27 mouse cellular contexts compared by ENCODE assay signal in the genomic region with DNA sequence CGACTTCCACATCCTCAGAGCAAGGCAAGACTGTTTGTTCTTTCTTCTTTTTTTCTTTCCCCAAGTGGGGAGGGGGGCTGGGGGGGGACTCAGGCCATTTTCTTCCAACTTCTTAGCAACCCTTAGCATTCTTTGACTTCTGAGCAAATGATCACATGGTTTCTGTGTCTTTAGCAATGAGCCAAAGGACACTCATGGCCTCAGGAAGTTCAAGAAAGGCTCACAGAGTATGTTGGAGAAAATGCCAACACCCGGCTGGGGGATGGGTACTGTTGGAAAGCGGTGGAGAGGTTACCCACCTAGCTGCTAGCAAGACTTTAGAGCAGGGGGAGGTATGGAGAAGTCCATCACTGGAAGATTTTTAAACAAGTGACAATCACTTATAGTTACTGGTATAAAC. TPM values are rescaled to one million over a fixed set of nuclear protein-coding genes. Genes with fewer than 3 reads are reported as not detected.
DNase-seq lines count a peak whose midpoint lies in the region; ATAC-seq and TF ChIP-seq lines count a peak whose summit lies in the region.
"Had no signal": no experiment of that assay in that cellular context is flagged by ENCODE, and none has a peak within 500 bp of the region (broad histone marks: within the 10 kb centered on the region; RNA-seq: fewer than 3 reads in every experiment).

No protein-coding gene starts in this region.

- no peak for TF ChIP-seq CTCF in lung, adult 2 months (IDR thresholded peaks at IDR 0.05; ENCODE audit: insufficient read depth, low read length)
- TF ChIP-seq CTCF in lung, postnatal 0 days (IDR thresholded peaks at IDR 0.05) = no peak

- 45% methylated on average over 3 of the region's 3 CpGs for WGBS in lung, adult 2 months
- WGBS in lung, postnatal 0 days = 28% methylated on average over 3 of the region's 3 CpGs

- no peaks in the 10 kb centered on the region for H3K36me3 ChIP-seq in lung, postnatal 0 days (ENCODE audit: insufficient read depth, low read length)
- H3K36me3 ChIP-seq: embryonic facial prominence, embryonic 12.5 days; embryonic facial prominence, embryonic 15.5 days; forebrain, embryonic 12.5 days; G1E; heart, embryonic 12.5 days; heart, embryonic 15.5 days; hindbrain, embryonic 13.5 days had no signal

- peak; percentile 29 to 47 for DNase-seq in lung, adult 18-20 months
- no peak for DNase-seq in lung, adult 2 months
- DNase-seq in lung, postnatal 0 days (ENCODE audit: low spot score) = peak; percentile 81
- peak; percentile 34 for DNase-seq in lung, postnatal 25 days (ENCODE audit: low spot score)
- no peak for DNase-seq in gastrocnemius, adult 8-10 months (ENCODE audit: low spot score in 2 of 2)
- no peak for DNase-seq in heart, postnatal 25 days (ENCODE audit: low spot score)
- no peak for DNase-seq in heart, postnatal 36 days
- DNase-seq: adrenal gland, postnatal 14 days; B cell, adult 2 months; cerebellum, adult 11 months; cerebellum, adult 2 months; cerebellum, adult 9-11 months; cerebellum, postnatal 25 days; gastrocnemius, postnatal 14 days; heart, adult 18-20 months; heart, postnatal 10 days had no signal

- no peaks in the 10 kb centered on the region for H3K9me3 ChIP-seq in lung, postnatal 0 days (ENCODE audit: low read length)
- H3K9me3 ChIP-seq: embryonic facial prominence, embryonic 12.5 days; embryonic facial prominence, embryonic 15.5 days; forebrain, embryonic 12.5 days; G1E; heart, embryonic 12.5 days; heart, embryonic 15.5 days; hindbrain, embryonic 13.5 days had no signal

- H3K9ac ChIP-seq in lung, postnatal 0 days (replicated peaks; ENCODE audit: low read depth) = no peak overlapping the region
- H3K9ac ChIP-seq: embryonic facial prominence, embryonic 12.5 days; embryonic facial prominence, embryonic 15.5 days; forebrain, embryonic 12.5 days; heart, embryonic 12.5 days; heart, embryonic 15.5 days; hindbrain, embryonic 13.5 days had no signal

- intact Hi-C loops in heart, postnatal 25 days (cut with DNase I) = no loop called here
- intact Hi-C loops in heart, postnatal 36 days (cut with DNase I) = no loop called here

- no peak for TF ChIP-seq EP300 in lung, postnatal 0 days (IDR thresholded peaks at IDR 0.05)

- no peak overlapping the region for H3K4me2 ChIP-seq in lung, postnatal 0 days (replicated peaks; ENCODE audit: low read depth, low read length)
- H3K4me2 ChIP-seq: embryonic facial prominence, embryonic 12.5 days; embryonic facial prominence, embryonic 15.5 days; forebrain, embryonic 12.5 days; heart, embryonic 12.5 days; heart, embryonic 15.5 days; hindbrain, embryonic 13.5 days had no signal

- no peak overlapping the region for H3K4me3 ChIP-seq in lung, adult 2 months (replicated peaks; ENCODE audit: extremely low read depth, low read depth, low read length)
- H3K4me3 ChIP-seq in lung, postnatal 0 days (ENCODE audit: low read depth, low read length) = no peak overlapping the region
- H3K4me3 ChIP-seq: embryonic facial prominence, embryonic 12.5 days; embryonic facial prominence, embryonic 15.5 days; forebrain, embryonic 12.5 days; heart, embryonic 12.5 days; heart, embryonic 15.5 days; hindbrain, embryonic 13.5 days had no signal

- peak; percentile 71 for ATAC-seq in lung, postnatal 0 days
- ATAC-seq: Patski had no signal

- no peak overlapping the region; the same call in 1 of the 2 replicates for H3K27ac ChIP-seq in lung, postnatal 0 days (ENCODE audit: low read length)
- H3K27ac ChIP-seq: embryonic facial prominence, embryonic 12.5 days; embryonic facial prominence, embryonic 15.5 days; forebrain, embryonic 12.5 days; heart, embryonic 15.5 days had no signal

- no peak for TF ChIP-seq POLR2A in lung, adult 2 months (IDR thresholded peaks at IDR 0.05; ENCODE audit: borderline replicate concordance, extremely low read depth, low read depth, low read length)

- H3K27me3 ChIP-seq in lung, postnatal 0 days (replicated peaks; ENCODE audit: insufficient read depth, low read length) = no peaks in the 10 kb centered on the region
- H3K27me3 ChIP-seq: CH12.LX; embryonic facial prominence, embryonic 12.5 days; embryonic facial prominence, embryonic 15.5 days; forebrain, embryonic 12.5 days; heart, embryonic 15.5 days; hindbrain, embryonic 13.5 days had no signal

- peaks cover 10% of the 10 kb centered on the region for H3K4me1 ChIP-seq in lung, adult 2 months (ENCODE audit: control insufficient read depth, insufficient read depth, low read length)
- peaks cover 15% of the 10 kb centered on the region; the same call in 1 of the 2 replicates for H3K4me1 ChIP-seq in lung, postnatal 0 days (ENCODE audit: insufficient read depth, low read depth, low read length)
- H3K4me1 ChIP-seq: embryonic facial prominence, embryonic 12.5 days; embryonic facial prominence, embryonic 15.5 days had no signal

RNA-seq across cellular contexts. Expression of gene Slc24a4, which starts 15.1 kb away (rescaled TPM):
- 20.2 and 25.2 TPM in 2 replicates for polyA plus RNA-seq in lung, adult 2 months (2012; rRNA removed)
- 10.2 and 10.7 TPM in 2 replicates for polyA plus RNA-seq in lung, postnatal 0 days (2015; fragmentation: Nextera tagmentation; extraction: Ambion mirVana)
- not detected for total RNA-seq in gastrocnemius, adult 8-10 months (2022)
- total RNA-seq in heart, postnatal 25 days (2021) = 1 to 10 TPM; 1.5 to 2.2 TPM
- total RNA-seq in heart, postnatal 36 days (2021) = 1 to 10 TPM; 1.3 to 2.0 TPM
- total RNA-seq: common myeloid progenitor, adult 5-6 weeks; gastrocnemius, adult 18-20 months had no signal
- polyA plus RNA-seq: G1E, Patski had no signal

Comparison
In these comparisons a context has a peak if more than half of its experiments do, and no peak if none do; other contexts are left out.
1. DNase-seq: peak in lung, adult 18-20 months (2 of 2), lung, postnatal 0 days (single experiment) and lung, postnatal 25 days (single experiment); none in lung, adult 2 months (single experiment), gastrocnemius, adult 8-10 months (0 of 2), heart, postnatal 25 days (single experiment) and heart, postnatal 36 days (0 of 2).